In the genomic region with DNA sequence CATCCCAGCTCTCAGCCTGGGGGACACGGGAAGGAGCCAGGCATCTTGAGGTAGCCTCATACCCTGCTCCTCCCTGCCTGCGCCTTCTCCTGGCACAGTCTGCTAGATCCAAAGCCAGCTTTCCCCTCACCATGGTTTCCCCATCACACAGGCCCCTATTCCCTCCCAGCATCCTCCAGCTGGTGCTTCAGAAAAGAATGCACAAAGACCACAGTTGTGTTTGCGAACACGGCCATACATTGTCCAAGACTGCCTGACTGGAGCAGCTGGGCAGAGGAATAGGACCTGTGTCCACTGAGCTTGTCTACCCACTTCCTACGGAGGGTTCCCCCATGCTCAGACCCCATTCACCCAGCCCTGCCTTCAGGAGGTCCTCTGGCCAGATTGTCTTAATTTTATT, we compare ENCODE assay signal across 11 mouse cellular contexts. TPM values are rescaled to one million over a fixed set of nuclear protein-coding genes. Genes with fewer than 3 reads are reported as not detected.
DNase-seq lines count a peak whose midpoint lies in the region; ATAC-seq and TF ChIP-seq lines count a peak whose summit lies in the region.
"Had no signal": no experiment of that assay in that cellular context is flagged by ENCODE, and none has a peak within 500 bp of the region (broad histone marks: within the 10 kb centered on the region; RNA-seq: fewer than 3 reads in every experiment).

No protein-coding gene starts in this region.

- H3K27me3 ChIP-seq in forebrain, postnatal 0 days (ENCODE audit: insufficient read depth, low read length): no peaks in the 10 kb centered on the region
- no peaks in the 10 kb centered on the region for H3K27me3 ChIP-seq in stomach, postnatal 0 days (ENCODE audit: control insufficient read depth, insufficient read depth, low read length)
- no peaks in the 10 kb centered on the region for H3K27me3 ChIP-seq in kidney, embryonic 16.5 days (ENCODE audit: insufficient read depth, low read length)

- intact Hi-C loops in heart, postnatal 10 days (cut with DNase I): loop anchor here (5.0 kb wide), 2 partner anchors 130 to 180 kb away; no protein-coding TSS in a partner anchor

- WGBS in forebrain, postnatal 0 days: 30% methylated on average over 5 of the region's 5 CpGs
- WGBS in stomach, postnatal 0 days: 55% methylated on average over 5 of the region's 5 CpGs
- 72% methylated on average over 5 of the region's 5 CpGs for WGBS in kidney, embryonic 16.5 days

- no peak overlapping the region for H3K9ac ChIP-seq in forebrain, postnatal 0 days
- no peak overlapping the region for H3K9ac ChIP-seq in stomach, postnatal 0 days (ENCODE audit: low read length)
- no peak overlapping the region for H3K9ac ChIP-seq in kidney, embryonic 16.5 days (replicated peaks; ENCODE audit: low read length)
- H3K9ac ChIP-seq: liver, embryonic 12.5 days had no signal

- no peak overlapping the region for H3K4me2 ChIP-seq in forebrain, postnatal 0 days (ENCODE audit: low read depth)
- H3K4me2 ChIP-seq in stomach, postnatal 0 days (replicated peaks; ENCODE audit: low read depth): no peak overlapping the region
- H3K4me2 ChIP-seq in kidney, embryonic 16.5 days (replicated peaks; ENCODE audit: low read depth, low read length): no peak overlapping the region

- peaks cover 4% of the 10 kb centered on the region; the same call in 1 of the 2 replicates for H3K4me1 ChIP-seq in forebrain, postnatal 0 days (ENCODE audit: insufficient read depth)
- no peaks in the 10 kb centered on the region for H3K4me1 ChIP-seq in stomach, postnatal 0 days (replicated peaks; ENCODE audit: control insufficient read depth, insufficient read depth)
- H3K4me1 ChIP-seq in kidney, embryonic 16.5 days (ENCODE audit: insufficient read depth, low read length): no peaks in the 10 kb centered on the region

- TF ChIP-seq EP300 in stomach, postnatal 0 days (optimal IDR thresholded peaks at IDR 0.05): no peak

- peak overlapping the region; percentile 74 for H3K27ac ChIP-seq in forebrain, postnatal 0 days (ENCODE audit: low read depth, low read length)
- no peak overlapping the region for H3K27ac ChIP-seq in stomach, postnatal 0 days (replicated peaks)
- no peak overlapping the region for H3K27ac ChIP-seq in kidney, embryonic 16.5 days (ENCODE audit: low read length)
- H3K27ac ChIP-seq: liver, embryonic 12.5 days had no signal

- no peaks in the 10 kb centered on the region for H3K9me3 ChIP-seq in forebrain, postnatal 0 days (ENCODE audit: low read length)
- no peaks in the 10 kb centered on the region for H3K9me3 ChIP-seq in stomach, postnatal 0 days (ENCODE audit: control insufficient read depth, low read length)
- no peaks in the 10 kb centered on the region for H3K9me3 ChIP-seq in kidney, embryonic 16.5 days (ENCODE audit: low read length)
- H3K9me3 ChIP-seq: liver, embryonic 12.5 days; megakaryocyte, embryonic 14.5 days had no signal

- H3K4me3 ChIP-seq in forebrain, postnatal 0 days (ENCODE audit: low read depth, low read length): no peak overlapping the region
- H3K4me3 ChIP-seq in stomach, postnatal 0 days (ENCODE audit: low read depth, low read length): no peak overlapping the region
- H3K4me3 ChIP-seq in kidney, embryonic 16.5 days (ENCODE audit: low read length): no peak overlapping the region
- H3K4me3 ChIP-seq: liver, embryonic 12.5 days; megakaryocyte, embryonic 14.5 days had no signal

- H3K36me3 ChIP-seq in forebrain, postnatal 0 days (ENCODE audit: insufficient read depth): peaks cover 74% of the 10 kb centered on the region
- H3K36me3 ChIP-seq in stomach, postnatal 0 days (ENCODE audit: control insufficient read depth, insufficient read depth, low read length): peaks cover 4% of the 10 kb centered on the region; the same call in 1 of the 2 replicates
- H3K36me3 ChIP-seq in kidney, embryonic 16.5 days (ENCODE audit: insufficient read depth, low read length): peaks cover 12% of the 10 kb centered on the region; the same call in 1 of the 2 replicates

- peak; percentile 70 for ATAC-seq in forebrain, postnatal 0 days
- peak; percentile 24; the same call in 1 of the 2 replicates for ATAC-seq in stomach, postnatal 0 days (ENCODE audit: low FRiP score, low TSS enrichment)
- ATAC-seq in kidney, embryonic 16.5 days (ENCODE audit: low FRiP score, low TSS enrichment): no peak
- ATAC-seq: liver, embryonic 12.5 days had no signal

- no peak for TF ChIP-seq CTCF in forebrain, postnatal 0 days (IDR thresholded peaks at IDR 0.05; ENCODE audit: low read depth)
- TF ChIP-seq CTCF in stomach, postnatal 0 days (IDR thresholded peaks at IDR 0.05; ENCODE audit: low read depth): no peak

- DNase-seq in right cerebral cortex, adult 18-20 months: peak; percentile 49
- no peak for DNase-seq in right cerebral cortex, postnatal 25 days
- DNase-seq in forebrain, postnatal 0 days: peak; percentile 50
- peak; percentile 12 for DNase-seq in mesoderm, embryonic 11.5 days (ENCODE audit: low read depth, low spot score)
- DNase-seq in stomach, postnatal 0 days (ENCODE audit: low spot score): no peak
- no peak for DNase-seq in kidney, postnatal 25 days
- DNase-seq in heart, postnatal 10 days: no peak
- DNase-seq: kidney, postnatal 14 days had no signal

RNA-seq across cellular contexts. Expression of gene Prr36, which starts 25.0 kb away (rescaled TPM):
- total RNA-seq in forebrain, postnatal 0 days (2014; rRNA removed): 12.7 and 14.8 TPM in 2 replicates
- polyA plus RNA-seq in forebrain, postnatal 0 days (2015; fragmentation: Nextera tagmentation; extraction: Ambion mirVana): 28.8 and 37.2 TPM in 2 replicates
- 0.52 and 0.90 TPM in 2 replicates for polyA plus RNA-seq in stomach, postnatal 0 days (2015; fragmentation: Nextera tagmentation; extraction: Ambion mirVana)
- 4.7 TPM in 2 replicates for polyA plus RNA-seq in kidney, embryonic 16.5 days (2015; fragmentation: Nextera tagmentation; extraction: Ambion mirVana)
- total RNA-seq in heart, postnatal 10 days (2021): under 1 TPM in 1 of 2 experiments, not detected in 1; 0.05 TPM

RNA-seq across cellular contexts. Expression of gene Evi5l, which starts 25.9 kb away (rescaled TPM):
- total RNA-seq in forebrain, postnatal 0 days (2014; rRNA removed): 156 and 159 TPM in 2 replicates
- 82.5 and 90.3 TPM in 2 replicates for polyA plus RNA-seq in forebrain, postnatal 0 days (2015; fragmentation: Nextera tagmentation; extraction: Ambion mirVana)
- 10.6 and 11.0 TPM in 2 replicates for polyA plus RNA-seq in stomach, postnatal 0 days (2015; fragmentation: Nextera tagmentation; extraction: Ambion mirVana)
- polyA plus RNA-seq in kidney, embryonic 16.5 days (2015; fragmentation: Nextera tagmentation; extraction: Ambion mirVana): 27.6 and 30.3 TPM in 2 replicates
- total RNA-seq in heart, postnatal 10 days (2021): 10 to 100 TPM; 23.6 to 24.2 TPM

RNA-seq across cellular contexts. Expression of gene Lrrc8e, which starts 34.3 kb away (rescaled TPM):
- total RNA-seq in forebrain, postnatal 0 days (2014; rRNA removed): not detected in 2 replicates
- polyA plus RNA-seq in forebrain, postnatal 0 days (2015; fragmentation: Nextera tagmentation; extraction: Ambion mirVana): 0.08 TPM in 1 of 2 replicates, not detected in the other
- polyA plus RNA-seq in stomach, postnatal 0 days (2015; fragmentation: Nextera tagmentation; extraction: Ambion mirVana): 9.8 and 10.6 TPM in 2 replicates
- polyA plus RNA-seq in kidney, embryonic 16.5 days (2015; fragmentation: Nextera tagmentation; extraction: Ambion mirVana): 1.4 and 1.6 TPM in 2 replicates
- under 1 TPM; 0.12 to 0.42 TPM for total RNA-seq in heart, postnatal 10 days (2021)

RNA-seq across cellular contexts. Expression of gene Map2k7, which starts 46.2 kb away (rescaled TPM):
- total RNA-seq in forebrain, postnatal 0 days (2014; rRNA removed): 26.3 and 45.8 TPM in 2 replicates
- polyA plus RNA-seq in forebrain, postnatal 0 days (2015; fragmentation: Nextera tagmentation; extraction: Ambion mirVana): 19.2 and 24.4 TPM in 2 replicates
- polyA plus RNA-seq in stomach, postnatal 0 days (2015; fragmentation: Nextera tagmentation; extraction: Ambion mirVana): 15.7 and 19.8 TPM in 2 replicates
- polyA plus RNA-seq in kidney, embryonic 16.5 days (2015; fragmentation: Nextera tagmentation; extraction: Ambion mirVana): 30.6 and 33.6 TPM in 2 replicates
- 10 to 100 TPM; 66.6 to 74.1 TPM for total RNA-seq in heart, postnatal 10 days (2021)

RNA-seq across cellular contexts. Expression of gene Gm49320, which starts 46.4 kb away (rescaled TPM):
- total RNA-seq in forebrain, postnatal 0 days (2014; rRNA removed): 1.3 TPM in 1 of 2 replicates, not detected in the other
- 0.10 and 0.67 TPM in 2 replicates for polyA plus RNA-seq in forebrain, postnatal 0 days (2015; fragmentation: Nextera tagmentation; extraction: Ambion mirVana)
- 0.42 and 0.56 TPM in 2 replicates for polyA plus RNA-seq in stomach, postnatal 0 days (2015; fragmentation: Nextera tagmentation; extraction: Ambion mirVana)
- 1.2 and 1.3 TPM in 2 replicates for polyA plus RNA-seq in kidney, embryonic 16.5 days (2015; fragmentation: Nextera tagmentation; extraction: Ambion mirVana)
- total RNA-seq in heart, postnatal 10 days (2021): under 1 TPM in 1 of 2 experiments, not detected in 1; 0.57 TPM

Comparison
In these comparisons a context has a peak if more than half of its experiments do, and no peak if none do; other contexts are left out.
1. DNase-seq: peak in right cerebral cortex, adult 18-20 months (single experiment), forebrain, postnatal 0 days (single experiment) and mesoderm, embryonic 11.5 days (single experiment); none in right cerebral cortex, postnatal 25 days (single experiment), stomach, postnatal 0 days (single experiment), kidney, postnatal 25 days (0 of 2) and heart, postnatal 10 days (0 of 2).